Mouse (Mus musculus): ENCODE measurements around the gene Susd6.

DNA sequence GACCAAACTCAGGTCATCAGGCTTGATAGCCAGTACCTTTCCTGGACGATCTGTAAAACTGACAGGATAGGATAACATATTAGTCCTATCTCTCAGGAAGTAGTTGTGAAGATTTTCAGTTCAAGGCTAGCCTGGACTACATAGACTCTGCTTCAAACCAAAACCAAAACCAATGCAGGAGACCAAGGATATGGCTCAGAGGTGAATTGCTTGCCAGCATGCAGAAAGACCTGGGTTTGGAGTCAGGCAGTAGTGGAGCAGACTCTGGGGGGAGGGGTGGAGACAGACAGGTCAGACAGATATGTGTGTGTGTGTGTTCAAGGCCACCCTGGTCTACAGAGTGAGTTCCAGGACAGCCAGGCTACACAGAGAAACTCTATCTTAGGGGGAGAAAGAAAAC, 3.7 kb upstream of the Susd6 start:
- TF ChIP-seq CTCF (IDR thresholded peaks at IDR 0.05; ENCODE audit: low read depth) (no peak), EP300 (IDR thresholded peaks at IDR 0.05; ENCODE audit: low read depth) (no peak)

All from liver, embryonic 14.5 days (tissue).